Mouse (Mus musculus) thymus, postnatal 36 days (tissue): Measurements from ENCODE around the gene Tgfbr3.

Experiments used
- DNase-seq, 2 experiments: peaks; one replicate each; pipeline ENCODE4 v3.0.0; 2022; ENCODE audit warnings: mixed read lengths in 2 of 2

The Tgfbr3 gene

GRCm38 (mm10) chr5:107167872-107168300 is 121.5 kb downstream of the Tgfbr3 start:
- DNase-seq = no peak

- no peak for DNase-seq
Measured at GRCm38 (mm10) chr5:107167373-107167772, 122.1 kb downstream of the Tgfbr3 start.

GRCm38 (mm10) chr5:107166659-107167370 is 122.6 kb downstream of the Tgfbr3 start:
- no peak for DNase-seq

- DNase-seq = no peak
Measured at GRCm38 (mm10) chr5:107165734-107166133, 123.7 kb downstream of the Tgfbr3 start.

- peak; percentile 39 to 48 for DNase-seq
Measured at GRCm38 (mm10) chr5:107165271-107165670, 124.2 kb downstream of the Tgfbr3 start.

GRCm38 (mm10) chr5:107164856-107165255 is 124.6 kb downstream of the Tgfbr3 start:
- no peak for DNase-seq

GRCm38 (mm10) chr5:107164146-107164545 is 125.3 kb downstream of the Tgfbr3 start:
- DNase-seq = no peak

- DNase-seq = no peak
Measured at GRCm38 (mm10) chr5:107163336-107163735, 126.1 kb downstream of the Tgfbr3 start.

GRCm38 (mm10) chr5:107162812-107163211 is 126.6 kb downstream of the Tgfbr3 start:
- no peak for DNase-seq

GRCm38 (mm10) chr5:107162319-107162718 is 127.1 kb downstream of the Tgfbr3 start:
- no peak for DNase-seq

- no peak for DNase-seq
Measured at GRCm38 (mm10) chr5:107159914-107160890, 129.2 kb downstream of the Tgfbr3 start.

- no peak for DNase-seq
Measured at GRCm38 (mm10) chr5:107158531-107159178, 130.8 kb downstream of the Tgfbr3 start.

GRCm38 (mm10) chr5:107157384-107157783 is 132.0 kb downstream of the Tgfbr3 start:
- DNase-seq = no peak

GRCm38 (mm10) chr5:107156096-107156495 is 133.3 kb downstream of the Tgfbr3 start:
- no peak for DNase-seq

GRCm38 (mm10) chr5:107152989-107153388 is 136.4 kb downstream of the Tgfbr3 start:
- no peak for DNase-seq

- no peak for DNase-seq
Measured at GRCm38 (mm10) chr5:107151320-107151719, 138.1 kb downstream of the Tgfbr3 start.

- DNase-seq = no peak
Measured at GRCm38 (mm10) chr5:107150555-107151312, 138.7 kb downstream of the Tgfbr3 start.

GRCm38 (mm10) chr5:107147951-107148766 is 141.3 kb downstream of the Tgfbr3 start:
- peak in 1 of 2 experiments; percentile 43 for DNase-seq

- DNase-seq = no peak
Measured at GRCm38 (mm10) chr5:107147413-107147812, 142.0 kb downstream of the Tgfbr3 start.

GRCm38 (mm10) chr5:107146111-107146616 is 143.3 kb downstream of the Tgfbr3 start:
- DNase-seq = no peak

GRCm38 (mm10) chr5:107145125-107145524 is 144.3 kb downstream of the Tgfbr3 start:
- no peak for DNase-seq
